Mouse (Mus musculus): ENCODE data around the gene Fam126a. TPM values are rescaled to one million over a fixed set of nuclear protein-coding genes. Genes with fewer than 3 reads are reported as not detected.
"Not testable (repeated sequence)": the region's sequence is repeated elsewhere in the genome, so short reads cannot be mapped to it uniquely, and the experiment has no call there.

Fam126a gene
- polyA plus RNA-seq, 1 experiment from 2014 or later: 49.9 TPM

DNA sequence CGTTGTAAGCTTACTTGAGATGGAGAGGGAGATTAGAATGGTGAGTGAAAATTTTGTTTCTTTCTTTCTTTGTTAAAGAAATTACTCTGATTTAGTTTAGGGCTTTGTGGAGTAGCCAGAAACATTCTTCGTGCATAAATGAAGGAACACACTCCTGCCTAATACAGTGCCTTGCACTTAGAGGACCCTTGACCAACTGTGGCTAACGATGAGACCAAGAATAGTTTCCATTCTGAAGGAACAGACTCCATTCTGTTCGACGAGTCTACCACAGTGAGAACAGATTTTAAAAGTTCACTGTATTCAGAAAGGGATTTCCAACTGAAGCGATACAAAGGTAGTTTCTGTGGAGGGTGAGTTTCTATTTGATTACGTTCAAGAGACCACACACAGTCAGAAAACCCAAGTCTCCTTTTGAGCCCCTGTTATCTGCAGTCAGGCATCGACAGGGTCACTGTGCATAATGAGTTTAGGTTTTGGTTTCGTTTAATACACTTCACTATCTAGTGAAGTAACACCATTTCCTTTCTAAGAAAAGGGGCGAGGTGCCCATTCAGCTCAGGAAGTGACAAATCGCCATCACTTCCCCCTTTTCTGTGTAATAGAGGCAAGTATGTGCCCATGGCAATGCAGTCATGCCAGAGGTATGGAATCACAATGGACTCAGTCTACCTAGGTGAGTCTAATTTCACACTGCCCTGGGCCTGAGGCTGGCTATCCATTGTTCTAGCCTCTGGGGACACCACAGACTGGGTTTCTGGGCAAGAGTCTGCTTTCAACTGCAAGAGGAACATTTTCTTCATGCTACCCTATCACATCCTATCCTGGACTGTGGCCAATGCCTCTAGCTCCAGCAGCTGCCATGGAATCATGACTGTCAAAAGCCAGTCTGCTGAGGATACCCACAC, 136.4 kb downstream of the Fam126a start:
- no peaks in the 10 kb centered on the region for H3K36me3 ChIP-seq (ENCODE audit: control insufficient read depth, insufficient read depth)
- H3K9ac ChIP-seq (replicated peaks; ENCODE audit: low read depth, low read length): no peak overlapping the region
- no peaks in the 10 kb centered on the region for H3K9me3 ChIP-seq (ENCODE audit: control insufficient read depth, low read length)
- no peaks in the 10 kb centered on the region for H3K27me3 ChIP-seq (replicated peaks; ENCODE audit: control insufficient read depth, insufficient read depth, low read length)
- no peak overlapping the region for H3K27ac ChIP-seq (ENCODE audit: low read length)
- no peaks in the 10 kb centered on the region for H3K4me1 ChIP-seq (replicated peaks; ENCODE audit: control insufficient read depth, insufficient read depth, low read length)
- no peak overlapping the region for H3K4me2 ChIP-seq (ENCODE audit: low read length)
- no peak overlapping the region for H3K4me3 ChIP-seq (replicated peaks; ENCODE audit: low read length)
- 50% methylated on average over 11 of the region's 11 CpGs for WGBS
- no peak for ATAC-seq

GRCm38 (mm10) chr5:23893156-23893863, 137.2 kb downstream of the Fam126a start:
- ATAC-seq: no peak
- Histone ChIP-seq H3K4me1 (replicated peaks; ENCODE audit: control insufficient read depth, insufficient read depth, low read length) (no peaks in the 10 kb centered on the region), H3K4me3 (replicated peaks; ENCODE audit: low read length) (no peak overlapping the region), H3K9me3 (ENCODE audit: control insufficient read depth, low read length) (no peaks in the 10 kb centered on the region), H3K36me3 (ENCODE audit: control insufficient read depth, insufficient read depth) (no peaks in the 10 kb centered on the region), H3K9ac (replicated peaks; ENCODE audit: low read depth, low read length) (no peak overlapping the region), H3K4me2 (ENCODE audit: low read length) (no peak overlapping the region), H3K27ac (ENCODE audit: low read length) (no peak overlapping the region), H3K27me3 (replicated peaks; ENCODE audit: control insufficient read depth, insufficient read depth, low read length) (no peaks in the 10 kb centered on the region)
- 80% methylated on average over 5 of the region's 5 CpGs for WGBS

DNA sequence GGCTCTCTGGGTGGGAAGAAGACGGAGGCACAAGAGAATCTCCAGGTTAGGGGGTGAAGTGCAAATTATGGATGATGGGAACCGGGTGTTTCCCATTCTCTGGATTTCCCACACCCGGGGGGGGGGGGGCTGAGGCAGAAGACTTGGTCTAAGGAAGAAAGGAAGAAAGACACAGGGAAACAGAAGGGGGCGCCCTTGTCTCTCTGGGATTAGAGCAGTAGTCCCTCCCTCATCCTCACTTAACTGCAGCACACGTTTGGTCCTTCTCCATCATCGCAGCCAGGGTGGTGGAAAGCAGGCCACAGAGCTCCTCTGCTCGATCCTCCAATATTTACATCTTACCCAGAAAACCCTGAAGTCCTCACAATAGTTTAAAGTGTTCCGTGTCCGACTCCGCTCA, 139.8 kb downstream of the Fam126a start:
- Histone ChIP-seq H3K36me3 (ENCODE audit: control insufficient read depth, insufficient read depth) (no peaks in the 10 kb centered on the region), H3K4me1 (replicated peaks; ENCODE audit: control insufficient read depth, insufficient read depth, low read length) (no peaks in the 10 kb centered on the region), H3K27me3 (replicated peaks; ENCODE audit: control insufficient read depth, insufficient read depth, low read length) (no peaks in the 10 kb centered on the region), H3K4me3 (replicated peaks; ENCODE audit: low read length) (no peak overlapping the region), H3K9me3 (ENCODE audit: control insufficient read depth, low read length) (no peaks in the 10 kb centered on the region), H3K4me2 (ENCODE audit: low read length) (no peak overlapping the region), H3K9ac (replicated peaks; ENCODE audit: low read depth, low read length) (no peak overlapping the region), H3K27ac (ENCODE audit: low read length) (no peak overlapping the region)
- 0 out of 2 replicates have a peak, but pooled peaks have one; percentile 52 for ATAC-seq
- WGBS: 43% methylated on average over 10 of the region's 10 CpGs

DNA sequence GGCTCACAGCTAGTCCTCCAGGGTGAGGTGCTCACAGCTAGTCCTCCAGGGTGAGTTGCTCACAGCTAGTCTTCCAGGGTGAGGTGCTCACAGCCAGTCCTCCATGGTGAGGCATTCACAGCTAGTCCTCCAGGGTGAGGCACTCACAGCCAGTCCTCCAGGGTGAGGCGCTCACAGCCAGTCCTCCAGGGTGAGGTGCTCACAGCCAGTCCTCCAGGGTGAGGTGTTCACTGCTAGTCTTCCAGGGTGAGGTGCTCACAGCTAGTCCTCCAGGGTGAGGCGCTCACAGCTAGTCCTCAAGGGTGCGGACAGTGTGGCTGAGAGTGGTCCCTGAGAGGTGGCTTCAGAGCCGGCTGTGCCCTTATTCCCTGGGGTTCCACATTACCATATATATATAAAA, 141.0 kb downstream of the Fam126a start:
- Histone ChIP-seq H3K9ac (replicated peaks; ENCODE audit: low read depth, low read length) (no peak overlapping the region), H3K36me3 (ENCODE audit: control insufficient read depth, insufficient read depth) (no peaks in the 10 kb centered on the region), H3K4me3 (replicated peaks; ENCODE audit: low read length) (no peak overlapping the region), H3K27me3 (replicated peaks; ENCODE audit: control insufficient read depth, insufficient read depth, low read length) (no peaks in the 10 kb centered on the region), H3K27ac (ENCODE audit: low read length) (no peak overlapping the region), H3K4me2 (ENCODE audit: low read length) (no peak overlapping the region), H3K9me3 (ENCODE audit: control insufficient read depth, low read length) (no peaks in the 10 kb centered on the region), H3K4me1 (replicated peaks; ENCODE audit: control insufficient read depth, insufficient read depth, low read length) (no peaks in the 10 kb centered on the region)
- ATAC-seq: no peak
- WGBS: 76% methylated on average over 4 of the region's 4 CpGs

- Histone ChIP-seq H3K27me3 (replicated peaks; ENCODE audit: control insufficient read depth, insufficient read depth, low read length) (no peaks in the 10 kb centered on the region), H3K9ac (replicated peaks; ENCODE audit: low read depth, low read length) (no peak overlapping the region), H3K4me2 (ENCODE audit: low read length) (no peak overlapping the region), H3K9me3 (ENCODE audit: control insufficient read depth, low read length) (no peaks in the 10 kb centered on the region), H3K27ac (ENCODE audit: low read length) (no peak overlapping the region), H3K4me1 (replicated peaks; ENCODE audit: control insufficient read depth, insufficient read depth, low read length) (no peaks in the 10 kb centered on the region), H3K36me3 (ENCODE audit: control insufficient read depth, insufficient read depth) (no peaks in the 10 kb centered on the region), H3K4me3 (replicated peaks; ENCODE audit: low read length) (no peak overlapping the region)
- no peak for ATAC-seq
- 71% methylated on average over 3 of the region's 3 CpGs for WGBS
Observed at GRCm38 (mm10) chr5:23887111-23887510, 143.4 kb downstream of the Fam126a start.

DNA sequence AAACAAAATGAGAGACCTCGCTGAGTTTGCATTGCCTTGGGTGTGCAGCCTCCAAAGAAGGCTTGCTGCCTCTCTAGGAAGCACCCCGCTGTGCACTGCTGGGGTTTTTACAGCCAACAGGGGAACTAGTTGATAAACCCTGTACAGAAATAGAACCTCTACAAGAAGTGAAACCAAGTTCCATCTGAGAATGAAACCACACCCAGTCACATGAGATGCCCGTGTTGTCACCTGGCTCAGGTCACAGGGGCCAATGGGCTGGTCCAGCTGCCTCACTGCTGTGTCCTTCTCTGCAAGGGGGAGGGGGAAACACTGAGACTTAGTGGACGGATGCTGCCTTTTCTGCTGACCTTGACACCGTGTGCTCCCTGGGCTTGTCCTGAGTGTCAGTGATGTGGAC, 156.0 kb downstream of the Fam126a start:
- WGBS: 72% methylated on average over 5 of the region's 5 CpGs
- no peaks in the 10 kb centered on the region for H3K36me3 ChIP-seq (ENCODE audit: control insufficient read depth, insufficient read depth)
- no peak overlapping the region for H3K9ac ChIP-seq (replicated peaks; ENCODE audit: low read depth, low read length)

GRCm38 (mm10) chr5:23872586-23872985, 157.9 kb downstream of the Fam126a start:
- Histone ChIP-seq H3K27me3 (replicated peaks; ENCODE audit: control insufficient read depth, insufficient read depth, low read length) (no peaks in the 10 kb centered on the region), H3K4me2 (ENCODE audit: low read length) (no peak overlapping the region), H3K4me3 (replicated peaks; ENCODE audit: low read length) (no peak overlapping the region), H3K9me3 (ENCODE audit: control insufficient read depth, low read length) (no peaks in the 10 kb centered on the region), H3K36me3 (ENCODE audit: control insufficient read depth, insufficient read depth) (no peaks in the 10 kb centered on the region), H3K4me1 (replicated peaks; ENCODE audit: control insufficient read depth, insufficient read depth, low read length) (no peaks in the 10 kb centered on the region), H3K27ac (ENCODE audit: low read length) (no peak overlapping the region), H3K9ac (replicated peaks; ENCODE audit: low read depth, low read length) (no peak overlapping the region)
- WGBS: 88% methylated on average over 6 of the region's 6 CpGs
- ATAC-seq: no peak

More for the DNA sequence above, 156.0 kb downstream of the Fam126a start:
- ATAC-seq: no peak
- H3K9me3 ChIP-seq (ENCODE audit: control insufficient read depth, low read length): no peaks in the 10 kb centered on the region
- no peak overlapping the region for H3K4me2 ChIP-seq (ENCODE audit: low read length)
- H3K4me3 ChIP-seq (replicated peaks; ENCODE audit: low read length): no peak overlapping the region
- no peak overlapping the region for H3K27ac ChIP-seq (ENCODE audit: low read length)
- H3K27me3 ChIP-seq (replicated peaks; ENCODE audit: control insufficient read depth, insufficient read depth, low read length): no peaks in the 10 kb centered on the region
- H3K4me1 ChIP-seq (replicated peaks; ENCODE audit: control insufficient read depth, insufficient read depth, low read length): no peaks in the 10 kb centered on the region

DNA sequence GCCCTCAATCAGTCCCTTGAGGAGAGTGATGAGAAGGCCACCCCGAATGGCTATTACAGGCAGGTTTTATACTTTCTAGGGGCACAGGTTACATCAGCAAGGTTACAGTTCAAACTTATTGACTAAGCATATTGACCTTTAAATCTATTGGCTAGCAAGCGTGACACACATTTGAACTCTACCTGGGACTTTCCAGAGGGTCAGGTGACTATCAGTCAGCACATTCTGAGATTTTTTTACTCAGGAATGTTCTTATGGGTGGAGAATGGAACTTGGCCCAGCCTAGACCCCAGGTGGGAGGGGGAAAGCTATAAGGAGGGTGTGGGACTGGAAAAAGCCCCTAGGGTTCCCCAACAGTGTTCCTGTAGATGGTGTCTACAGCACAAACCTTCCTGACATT, 159.2 kb downstream of the Fam126a start:
- 89% methylated on average over 2 of the region's 2 CpGs for WGBS
- H3K4me1 ChIP-seq (replicated peaks; ENCODE audit: control insufficient read depth, insufficient read depth, low read length); H3K36me3 ChIP-seq (ENCODE audit: control insufficient read depth, insufficient read depth); H3K4me2 ChIP-seq (ENCODE audit: low read length); H3K9me3 ChIP-seq (ENCODE audit: control insufficient read depth, low read length); H3K27me3 ChIP-seq (replicated peaks; ENCODE audit: control insufficient read depth, insufficient read depth, low read length); H3K27ac ChIP-seq (ENCODE audit: low read length); ATAC-seq; H3K4me3 ChIP-seq (replicated peaks; ENCODE audit: low read length); H3K9ac ChIP-seq (replicated peaks; ENCODE audit: low read depth, low read length): not testable (repeated sequence)

DNA sequence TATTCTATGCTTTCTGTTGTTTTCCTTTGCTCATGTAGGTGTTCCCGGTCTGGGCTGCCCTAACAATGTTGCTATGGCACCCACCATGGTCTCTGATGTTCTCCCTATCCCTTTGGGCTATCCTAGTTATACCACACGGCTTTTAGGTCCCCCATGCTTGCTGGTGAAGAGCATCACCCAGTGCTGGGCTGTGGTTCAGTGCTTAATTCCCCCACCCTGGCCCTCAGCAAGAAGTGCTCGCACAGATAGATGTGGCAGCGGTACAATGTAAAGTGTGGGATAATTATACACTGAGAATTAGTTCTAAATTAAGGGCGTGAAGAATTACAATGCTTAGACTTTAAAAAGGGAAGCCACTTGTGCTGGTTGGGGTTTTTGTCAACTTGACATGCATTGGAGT, 164.5 kb downstream of the Fam126a start:
- ATAC-seq: no peak
- Histone ChIP-seq H3K27me3 (replicated peaks; ENCODE audit: control insufficient read depth, insufficient read depth, low read length) (no peaks in the 10 kb centered on the region), H3K9me3 (ENCODE audit: control insufficient read depth, low read length) (no peaks in the 10 kb centered on the region), H3K27ac (ENCODE audit: low read length) (no peak overlapping the region), H3K4me3 (replicated peaks; ENCODE audit: low read length) (no peak overlapping the region), H3K4me2 (ENCODE audit: low read length) (no peak overlapping the region), H3K36me3 (ENCODE audit: control insufficient read depth, insufficient read depth) (no peaks in the 10 kb centered on the region), H3K4me1 (replicated peaks; ENCODE audit: control insufficient read depth, insufficient read depth, low read length) (no peaks in the 10 kb centered on the region), H3K9ac (replicated peaks; ENCODE audit: low read depth, low read length) (no peak overlapping the region)
- whole genome bisulfite sequencing: 75% methylated on average over 5 of the region's 5 CpGs
